Mouse (Mus musculus): ENCODE results near the gene Stk10. TPM values are rescaled to one million over a fixed set of nuclear protein-coding genes. Genes with fewer than 3 reads are reported as not detected.

Stk10 gene
- total and polyA plus RNA-seq, 3 experiments, result 8.4 to 10.1 (median 9.2) TPM

DNA sequence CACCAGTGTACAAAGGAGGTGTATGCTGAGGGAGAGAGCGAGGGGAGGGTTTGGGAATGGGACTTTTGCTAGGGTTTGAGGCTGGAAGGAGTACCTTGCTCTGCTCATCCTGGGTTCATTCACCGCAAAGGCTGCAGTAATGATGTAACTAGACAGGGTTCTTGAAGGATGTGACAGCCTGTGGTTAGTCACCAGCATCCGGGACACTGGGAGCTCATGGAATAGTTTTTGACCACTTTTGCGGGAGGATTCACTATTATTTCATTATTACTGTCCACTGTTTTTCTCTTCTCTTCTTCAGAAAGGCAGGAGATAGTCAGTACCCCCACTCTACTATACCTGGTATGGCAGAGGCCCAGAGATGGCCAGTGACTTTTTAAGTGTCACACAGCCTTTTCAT is 9.1 kb downstream of the Stk10 start:
- Histone ChIP-seq H3K9ac (ENCODE audit: low read depth, low read length) (no peak overlapping the region), H3K27ac (peak overlapping the region; percentile 60), H3K4me3 (no peak overlapping the region), H3K79me2 (replicated peaks; ENCODE audit: control insufficient read depth, insufficient read depth, low read length) (no peaks in the 10 kb centered on the region), H3K36me3 (ENCODE audit: control insufficient read depth, insufficient read depth, low read length) (peaks cover 2% of the 10 kb centered on the region; the same call in 1 of the 2 replicates), H3K4me1 (ENCODE audit: control insufficient read depth, insufficient read depth, low read length) (peaks cover 34% of the 10 kb centered on the region), H3K27me3 (ENCODE audit: control insufficient read depth, insufficient read depth, low read length) (no peaks in the 10 kb centered on the region)
- intact Hi-C loops (cut with DNase I), result no loop called here
- DNase-seq, result no peak
- 85% methylated on average over 4 of the region's 4 CpGs for WGBS
- TF ChIP-seq CTCF (IDR thresholded peaks at IDR 0.05) (no peak), EP300 (IDR thresholded peaks at IDR 0.05; ENCODE audit: insufficient read depth, low read depth, low read length) (no peak), POLR2A (IDR thresholded peaks at IDR 0.05; ENCODE audit: insufficient read depth, low read depth, low read length) (no peak)

DNA sequence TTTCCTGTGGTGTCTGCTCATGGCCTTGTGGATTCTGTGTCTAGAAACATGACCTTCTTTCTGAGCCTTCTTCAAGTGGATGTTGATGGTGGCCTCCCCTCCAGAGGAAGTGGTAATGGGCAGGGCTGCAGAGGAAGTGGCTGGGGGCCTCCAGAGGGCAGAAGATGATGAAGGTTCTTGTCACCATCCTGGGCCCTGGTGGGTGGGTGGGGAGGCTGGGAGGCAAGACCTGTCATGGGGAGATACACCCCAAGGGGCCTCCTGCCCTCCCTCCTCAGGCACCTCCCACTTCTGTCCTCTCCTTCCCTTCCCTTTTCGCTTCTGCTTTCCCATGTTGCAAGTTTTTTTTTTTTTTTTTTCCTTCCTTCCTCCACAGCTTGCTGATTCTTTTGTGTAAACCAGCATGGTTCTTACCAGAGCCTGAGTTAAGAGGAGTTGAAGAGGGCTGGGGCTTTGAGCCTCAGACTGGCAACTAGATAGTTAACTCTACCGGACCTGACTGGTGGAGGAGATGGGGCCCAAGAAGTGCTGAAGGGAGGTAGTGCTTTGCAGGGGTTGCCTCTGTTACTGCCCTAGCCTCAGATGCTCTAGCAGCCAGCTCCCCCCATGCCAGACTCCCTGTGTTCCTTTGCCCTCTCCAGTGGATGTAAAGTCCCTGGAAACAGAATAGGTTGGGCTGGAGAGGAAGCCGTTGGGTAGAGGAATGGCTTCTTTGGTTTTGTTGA is 9.7 kb downstream of the Stk10 start:
- no peak for TF ChIP-seq EP300 (IDR thresholded peaks at IDR 0.05; ENCODE audit: insufficient read depth, low read depth, low read length)
- TF ChIP-seq CTCF (IDR thresholded peaks at IDR 0.05), result no peak
- no peak for TF ChIP-seq POLR2A (IDR thresholded peaks at IDR 0.05; ENCODE audit: insufficient read depth, low read depth, low read length)
- WGBS, result 30% methylated on average over 3 of the region's 3 CpGs
- Histone ChIP-seq H3K9ac (ENCODE audit: low read depth, low read length) (no peak overlapping the region), H3K27ac (peak overlapping the region; percentile 60), H3K27me3 (ENCODE audit: control insufficient read depth, insufficient read depth, low read length) (no peaks in the 10 kb centered on the region), H3K36me3 (ENCODE audit: control insufficient read depth, insufficient read depth, low read length) (peaks cover 2% of the 10 kb centered on the region; the same call in 1 of the 2 replicates), H3K4me1 (ENCODE audit: control insufficient read depth, insufficient read depth, low read length) (peaks cover 39% of the 10 kb centered on the region), H3K4me3 (no peak overlapping the region), H3K79me2 (replicated peaks; ENCODE audit: control insufficient read depth, insufficient read depth, low read length) (no peaks in the 10 kb centered on the region)
- intact Hi-C loops (cut with DNase I), result no loop called here
- peak in 1 of 2 experiments; percentile 71 for DNase-seq

DNA sequence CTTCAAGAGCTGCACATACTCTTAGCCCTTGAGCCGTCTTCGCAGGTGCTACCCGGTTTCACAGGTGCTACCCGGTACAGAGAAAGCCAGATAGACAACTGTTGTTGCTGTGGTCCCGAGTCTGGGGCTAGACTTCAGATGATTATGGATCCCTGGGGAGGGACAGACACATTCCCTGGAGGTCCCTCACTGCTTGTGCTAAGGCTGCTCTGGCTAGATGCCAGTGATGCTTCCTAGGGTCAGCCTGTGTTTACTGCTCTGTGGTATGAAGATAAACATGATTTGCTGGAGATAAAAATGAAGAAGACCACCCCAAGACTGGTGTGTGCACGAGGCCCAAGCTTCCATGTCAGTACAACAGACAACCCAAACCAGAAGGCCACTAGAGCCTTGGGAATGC is 10.9 kb downstream of the Stk10 start:
- Histone ChIP-seq H3K4me1 (ENCODE audit: control insufficient read depth, insufficient read depth, low read length) (peaks cover 33% of the 10 kb centered on the region), H3K9ac (ENCODE audit: low read depth, low read length) (no peak overlapping the region), H3K79me2 (replicated peaks; ENCODE audit: control insufficient read depth, insufficient read depth, low read length) (no peaks in the 10 kb centered on the region), H3K4me3 (no peak overlapping the region), H3K36me3 (ENCODE audit: control insufficient read depth, insufficient read depth, low read length) (peaks cover 2% of the 10 kb centered on the region; the same call in 1 of the 2 replicates), H3K27ac (peak overlapping the region; percentile 17; the same call in 1 of the 2 replicates), H3K27me3 (ENCODE audit: control insufficient read depth, insufficient read depth, low read length) (no peaks in the 10 kb centered on the region)
- no peak for DNase-seq
- intact Hi-C loops (cut with DNase I), result no loop called here
- TF ChIP-seq CTCF (IDR thresholded peaks at IDR 0.05) (no peak), EP300 (IDR thresholded peaks at IDR 0.05; ENCODE audit: insufficient read depth, low read depth, low read length) (no peak), POLR2A (IDR thresholded peaks at IDR 0.05; ENCODE audit: insufficient read depth, low read depth, low read length) (no peak)
- 76% methylated on average over 6 of the region's 6 CpGs for WGBS

DNA sequence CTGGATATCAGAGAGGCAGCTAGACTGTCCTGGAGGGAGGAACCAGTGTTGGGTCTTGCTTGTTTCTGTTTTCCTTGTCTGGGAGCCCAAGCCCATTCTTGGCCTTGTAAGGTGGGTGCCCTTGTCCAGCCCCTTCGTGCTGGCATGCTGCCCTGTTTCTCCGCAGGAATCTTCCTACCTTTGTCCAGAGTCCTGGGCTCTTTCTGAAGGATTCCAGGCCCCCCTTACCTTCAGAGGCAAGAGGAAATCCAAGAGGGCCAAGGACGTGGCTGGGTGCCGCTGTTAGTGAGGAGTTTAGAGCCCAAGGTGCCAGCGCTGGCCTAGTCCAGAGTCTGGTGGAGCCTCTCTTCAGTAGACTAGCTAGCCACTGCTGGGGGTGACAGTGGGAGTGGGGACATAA is 11.4 kb downstream of the Stk10 start:
- H3K4me1 ChIP-seq (ENCODE audit: control insufficient read depth, insufficient read depth, low read length), result peaks cover 34% of the 10 kb centered on the region
- DNase-seq, result no peak
- no peak overlapping the region for H3K4me3 ChIP-seq
- TF ChIP-seq CTCF (IDR thresholded peaks at IDR 0.05) (no peak), POLR2A (IDR thresholded peaks at IDR 0.05; ENCODE audit: insufficient read depth, low read depth, low read length) (no peak), EP300 (IDR thresholded peaks at IDR 0.05; ENCODE audit: insufficient read depth, low read depth, low read length) (no peak)
- 80% methylated on average over 5 of the region's 5 CpGs for WGBS
- intact Hi-C loops (cut with DNase I), result no loop called here
- H3K27ac ChIP-seq, result peak overlapping the region; percentile 17; the same call in 1 of the 2 replicates
- no peak overlapping the region for H3K9ac ChIP-seq (ENCODE audit: low read depth, low read length)
- no peaks in the 10 kb centered on the region for H3K79me2 ChIP-seq (replicated peaks; ENCODE audit: control insufficient read depth, insufficient read depth, low read length)
- peaks cover 4% of the 10 kb centered on the region; the same call in 1 of the 2 replicates for H3K36me3 ChIP-seq (ENCODE audit: control insufficient read depth, insufficient read depth, low read length)
- H3K27me3 ChIP-seq (ENCODE audit: control insufficient read depth, insufficient read depth, low read length), result no peaks in the 10 kb centered on the region

DNA sequence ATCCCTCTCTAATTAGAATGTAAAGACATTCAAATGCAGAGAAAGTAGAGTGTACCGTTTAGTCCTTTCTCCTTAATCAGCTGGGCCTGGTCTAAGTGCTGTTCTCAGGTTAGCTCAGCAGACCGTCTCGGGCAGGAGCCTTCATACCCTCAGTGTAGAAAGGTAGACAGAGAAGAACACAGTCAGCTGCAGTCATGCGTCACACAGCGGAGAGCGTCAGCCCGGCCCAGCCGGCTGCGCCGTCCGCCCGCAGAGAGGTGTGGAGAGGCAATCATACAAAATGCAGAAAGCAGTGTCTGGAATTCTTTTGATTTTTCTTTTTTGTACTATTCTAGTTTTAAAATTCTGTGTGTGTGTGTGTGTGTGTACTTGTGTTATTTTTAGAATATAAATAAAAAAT is 12.5 kb downstream of the Stk10 start:
- Histone ChIP-seq H3K79me2 (replicated peaks; ENCODE audit: control insufficient read depth, insufficient read depth, low read length) (no peaks in the 10 kb centered on the region), H3K4me1 (ENCODE audit: control insufficient read depth, insufficient read depth, low read length) (peaks cover 38% of the 10 kb centered on the region), H3K4me3 (no peak overlapping the region), H3K27ac (no peak overlapping the region), H3K9ac (ENCODE audit: low read depth, low read length) (no peak overlapping the region), H3K36me3 (ENCODE audit: control insufficient read depth, insufficient read depth, low read length) (peaks cover 9% of the 10 kb centered on the region; the same call in 1 of the 2 replicates), H3K27me3 (ENCODE audit: control insufficient read depth, insufficient read depth, low read length) (no peaks in the 10 kb centered on the region)
- 89% methylated on average over 12 of the region's 12 CpGs for WGBS
- TF ChIP-seq CTCF (IDR thresholded peaks at IDR 0.05), result no peak
- no peak for TF ChIP-seq POLR2A (IDR thresholded peaks at IDR 0.05; ENCODE audit: insufficient read depth, low read depth, low read length)
- TF ChIP-seq EP300 (IDR thresholded peaks at IDR 0.05; ENCODE audit: insufficient read depth, low read depth, low read length), result no peak
- no peak for DNase-seq
- intact Hi-C loops (cut with DNase I), result no loop called here

DNA sequence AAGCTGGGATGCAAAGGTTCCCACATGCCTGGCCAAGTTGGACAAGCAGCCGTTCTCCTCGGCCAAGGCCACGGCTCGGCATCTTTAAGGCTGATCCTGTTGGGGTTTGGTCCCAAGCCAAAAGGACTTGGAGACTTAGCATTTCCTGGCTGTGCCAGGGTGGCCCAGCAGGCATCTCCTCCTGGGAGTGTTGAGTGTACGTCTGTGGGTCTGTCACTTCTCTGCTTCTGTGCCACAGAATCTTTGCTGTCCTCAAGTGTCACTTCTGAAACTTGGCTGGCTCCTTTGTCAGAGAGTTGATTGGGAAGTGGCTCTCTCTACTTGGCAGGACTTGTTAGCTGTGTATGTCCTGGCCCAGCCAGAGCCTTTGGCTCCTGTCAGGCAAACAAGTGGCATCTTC is 13.4 kb downstream of the Stk10 start:
- H3K27me3 ChIP-seq (ENCODE audit: control insufficient read depth, insufficient read depth, low read length), result no peaks in the 10 kb centered on the region
- 3% methylated on average over 5 of the region's 5 CpGs for WGBS
- peak overlapping the region; percentile 34 for H3K27ac ChIP-seq
- H3K79me2 ChIP-seq (replicated peaks; ENCODE audit: control insufficient read depth, insufficient read depth, low read length), result no peaks in the 10 kb centered on the region
- peaks cover 9% of the 10 kb centered on the region; the same call in 1 of the 2 replicates for H3K36me3 ChIP-seq (ENCODE audit: control insufficient read depth, insufficient read depth, low read length)
- TF ChIP-seq POLR2A (IDR thresholded peaks at IDR 0.05; ENCODE audit: insufficient read depth, low read depth, low read length) (no peak), EP300 (IDR thresholded peaks at IDR 0.05; ENCODE audit: insufficient read depth, low read depth, low read length) (0 out of 2 replicates have a peak, but pooled peaks have one; percentile 36), CTCF (IDR thresholded peaks at IDR 0.05) (no peak)
- no peak overlapping the region for H3K9ac ChIP-seq (ENCODE audit: low read depth, low read length)
- DNase-seq, result peak; percentile 56 to 71
- intact Hi-C loops (cut with DNase I), result no loop called here
- H3K4me1 ChIP-seq (ENCODE audit: control insufficient read depth, insufficient read depth, low read length), result peaks cover 40% of the 10 kb centered on the region
- H3K4me3 ChIP-seq, result no peak overlapping the region

Measured in heart, adult 2 months (tissue).